ENCODE assay signal across 7 mouse cellular contexts in the genomic region with DNA sequence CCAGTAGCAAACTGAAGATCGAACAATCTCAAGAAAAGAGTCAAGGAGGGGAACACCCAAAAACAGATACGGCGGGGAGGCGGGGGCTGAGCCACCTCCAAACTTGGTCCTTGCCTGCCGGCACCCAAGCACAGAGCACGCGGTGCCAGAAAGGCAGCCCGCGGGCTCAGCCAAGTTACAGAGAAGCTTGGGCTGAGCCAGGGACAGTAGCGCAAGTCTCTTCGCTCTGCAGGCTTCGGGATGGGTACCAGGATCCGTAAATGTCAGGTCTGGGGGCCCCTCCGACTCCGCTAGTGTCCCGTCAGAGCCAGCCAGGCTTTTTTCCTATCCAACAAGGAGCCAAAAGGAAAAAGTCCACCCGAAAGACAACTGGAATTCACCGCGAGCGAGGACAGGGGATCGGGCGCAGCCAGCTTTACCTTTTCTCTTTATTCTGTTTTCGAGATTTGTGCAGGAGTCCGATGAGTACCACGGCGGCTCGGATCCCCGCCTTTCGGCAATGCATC.
DNase-seq lines count a peak whose midpoint lies in the region; ATAC-seq lines count a peak whose summit lies in the region.

No protein-coding gene starts in this region.

- H3K9me3 ChIP-seq in megakaryocyte, embryonic 14.5 days, result no peaks in the 10 kb centered on the region
- no peaks in the 10 kb centered on the region for H3K9me3 ChIP-seq in forebrain, embryonic 11.5 days (ENCODE audit: control insufficient read depth, low read length)
- H3K9me3 ChIP-seq in hindbrain, embryonic 11.5 days (ENCODE audit: control insufficient read depth, low read length), result no peaks in the 10 kb centered on the region
- no peaks in the 10 kb centered on the region for H3K9me3 ChIP-seq in liver, embryonic 16.5 days (replicated peaks; ENCODE audit: control insufficient read depth, low read length)
- no peaks in the 10 kb centered on the region for H3K9me3 ChIP-seq in stomach, embryonic 14.5 days (ENCODE audit: control insufficient read depth, low read depth, low read length)

- peaks cover 32% of the 10 kb centered on the region for H3K4me1 ChIP-seq in megakaryocyte, embryonic 14.5 days
- H3K4me1 ChIP-seq in forebrain, embryonic 11.5 days (replicated peaks; ENCODE audit: control insufficient read depth, insufficient read depth, low read length), result no peaks in the 10 kb centered on the region
- H3K4me1 ChIP-seq in hindbrain, embryonic 11.5 days (replicated peaks; ENCODE audit: control insufficient read depth, insufficient read depth, low read length), result peaks cover 4% of the 10 kb centered on the region; the same call in 1 of the 2 replicates
- peaks cover 14% of the 10 kb centered on the region for H3K4me1 ChIP-seq in liver, embryonic 16.5 days (ENCODE audit: control insufficient read depth, low read depth, low read length)
- H3K4me1 ChIP-seq in stomach, embryonic 14.5 days (ENCODE audit: control insufficient read depth, insufficient read depth, low read length), result peaks cover 12% of the 10 kb centered on the region

- ATAC-seq in megakaryocyte, adult 5-6 weeks (ENCODE audit: poor library complexity, severe bottlenecking), result no peak
- ATAC-seq in forebrain, embryonic 11.5 days (replicated peaks; ENCODE audit: low FRiP score), result no peak
- no peak; the same call in 1 of the 2 replicates for ATAC-seq in hindbrain, embryonic 11.5 days (ENCODE audit: low FRiP score)
- ATAC-seq in liver, embryonic 16.5 days (ENCODE audit: low read depth), result no peak
- no peak for ATAC-seq in stomach, embryonic 14.5 days (ENCODE audit: insufficient number of reproducible peaks, insufficient read depth, low FRiP score, low read depth)

- H3K4me3 ChIP-seq in megakaryocyte, embryonic 14.5 days (replicated peaks), result peak overlapping the region; percentile 89
- peak overlapping the region; percentile 70 for H3K4me3 ChIP-seq in forebrain, embryonic 11.5 days (ENCODE audit: low read depth, low read length)
- H3K4me3 ChIP-seq in hindbrain, embryonic 11.5 days (ENCODE audit: low read depth, low read length), result peak overlapping the region; percentile 64
- peak overlapping the region; percentile 62 for H3K4me3 ChIP-seq in liver, embryonic 16.5 days (ENCODE audit: low read depth, low read length)
- peak overlapping the region; percentile 57 for H3K4me3 ChIP-seq in stomach, embryonic 14.5 days (ENCODE audit: low read depth, low read length)

- no peaks in the 10 kb centered on the region for H3K36me3 ChIP-seq in megakaryocyte, embryonic 14.5 days (replicated peaks; ENCODE audit: low read length)
- no peaks in the 10 kb centered on the region for H3K36me3 ChIP-seq in forebrain, embryonic 11.5 days (ENCODE audit: control insufficient read depth, insufficient read depth, low read length)
- no peaks in the 10 kb centered on the region for H3K36me3 ChIP-seq in hindbrain, embryonic 11.5 days (ENCODE audit: control insufficient read depth, insufficient read depth, low read length)
- H3K36me3 ChIP-seq in liver, embryonic 16.5 days (ENCODE audit: control insufficient read depth, insufficient read depth), result no peaks in the 10 kb centered on the region
- H3K36me3 ChIP-seq in stomach, embryonic 14.5 days (ENCODE audit: control insufficient read depth, insufficient read depth, low read length), result no peaks in the 10 kb centered on the region

- H3K9ac ChIP-seq in forebrain, embryonic 11.5 days (ENCODE audit: low read length), result peak overlapping the region; percentile 66
- H3K9ac ChIP-seq in hindbrain, embryonic 11.5 days (ENCODE audit: low read depth, low read length), result peak overlapping the region; percentile 60
- peak overlapping the region; percentile 5; the same call in 1 of the 2 replicates for H3K9ac ChIP-seq in liver, embryonic 16.5 days (ENCODE audit: low read depth, low read length)
- H3K9ac ChIP-seq in stomach, embryonic 14.5 days (replicated peaks; ENCODE audit: low read depth, low read length), result peak overlapping the region; percentile 52

- 1% methylated on average over 29 of the region's 29 CpGs for whole genome bisulfite sequencing in forebrain, embryonic 11.5 days
- WGBS in hindbrain, embryonic 11.5 days, result 2% methylated on average over 29 of the region's 29 CpGs
- whole genome bisulfite sequencing in liver, embryonic 16.5 days (ENCODE audit: insufficient replicate concordance), result 1% methylated on average over 29 of the region's 29 CpGs
- WGBS in stomach, embryonic 14.5 days, result under 1% methylated on average over 29 of the region's 29 CpGs

- DNase-seq in adrenal gland, postnatal 36 days, result peak; percentile 20 to 41
- DNase-seq in forebrain, embryonic 11.5 days (ENCODE audit: low spot score), result peak; percentile 61
- peak; percentile 58 for DNase-seq in hindbrain, embryonic 11.5 days (ENCODE audit: low spot score)

- H3K4me2 ChIP-seq in forebrain, embryonic 11.5 days (ENCODE audit: low read depth, low read length, severe bottlenecking), result peak overlapping the region; percentile 71
- peak overlapping the region; percentile 97 for H3K4me2 ChIP-seq in hindbrain, embryonic 11.5 days (replicated peaks; ENCODE audit: low read depth, low read length)
- peak overlapping the region; percentile 77 for H3K4me2 ChIP-seq in liver, embryonic 16.5 days (ENCODE audit: low read depth, low read length)
- peak overlapping the region; percentile 66 for H3K4me2 ChIP-seq in stomach, embryonic 14.5 days (replicated peaks; ENCODE audit: low read depth, low read length)

- no peak overlapping the region for H3K27ac ChIP-seq in forebrain, embryonic 11.5 days (ENCODE audit: low read depth, low read length)
- H3K27ac ChIP-seq in hindbrain, embryonic 11.5 days (ENCODE audit: low read depth, low read length), result peak overlapping the region; percentile 58; the same call in 1 of the 2 replicates
- no peak overlapping the region for H3K27ac ChIP-seq in liver, embryonic 16.5 days (ENCODE audit: low read length)
- H3K27ac ChIP-seq in stomach, embryonic 14.5 days (ENCODE audit: low read length), result peak overlapping the region; percentile 44; the same call in 1 of the 2 replicates

- H3K27me3 ChIP-seq in megakaryocyte, embryonic 14.5 days (replicated peaks), result peaks cover 87% of the 10 kb centered on the region
- H3K27me3 ChIP-seq in forebrain, embryonic 11.5 days (ENCODE audit: control insufficient read depth, insufficient read depth, low read length), result peaks cover 32% of the 10 kb centered on the region
- H3K27me3 ChIP-seq in hindbrain, embryonic 11.5 days (ENCODE audit: control insufficient read depth, insufficient read depth, low read length), result peaks cover 30% of the 10 kb centered on the region
- peaks cover 52% of the 10 kb centered on the region for H3K27me3 ChIP-seq in liver, embryonic 16.5 days (ENCODE audit: control insufficient read depth, insufficient read depth, low read depth, low read length)
- peaks cover 9% of the 10 kb centered on the region; the same call in 1 of the 2 replicates for H3K27me3 ChIP-seq in stomach, embryonic 14.5 days (ENCODE audit: control insufficient read depth, insufficient read depth, low read length)

Comparison
In these comparisons a context has a peak if more than half of its experiments do, and no peak if none do; other contexts are left out.
1. H3K27ac ChIP-seq: peak in hindbrain, embryonic 11.5 days (single experiment) and stomach, embryonic 14.5 days (single experiment); none in forebrain, embryonic 11.5 days (single experiment) and liver, embryonic 16.5 days (single experiment).
2. H3K9ac ChIP-seq: peak in every context shown above with its lines; median percentile 66 in forebrain, embryonic 11.5 days; 60 in hindbrain, embryonic 11.5 days; 52 in stomach, embryonic 14.5 days; 5 in liver, embryonic 16.5 days.
3. Peak in every context shown above with its lines, with median percentiles within 50 percentile points of each other: H3K4me3 ChIP-seq, DNase-seq and H3K4me2 ChIP-seq.